Mouse (Mus musculus): ENCODE measurements around the gene Pcgf6.
"Not testable (repeated sequence)": the region's sequence is repeated elsewhere in the genome, so short reads cannot be mapped to it uniquely, and the experiment has no call there.

Pcgf6 gene

DNA sequence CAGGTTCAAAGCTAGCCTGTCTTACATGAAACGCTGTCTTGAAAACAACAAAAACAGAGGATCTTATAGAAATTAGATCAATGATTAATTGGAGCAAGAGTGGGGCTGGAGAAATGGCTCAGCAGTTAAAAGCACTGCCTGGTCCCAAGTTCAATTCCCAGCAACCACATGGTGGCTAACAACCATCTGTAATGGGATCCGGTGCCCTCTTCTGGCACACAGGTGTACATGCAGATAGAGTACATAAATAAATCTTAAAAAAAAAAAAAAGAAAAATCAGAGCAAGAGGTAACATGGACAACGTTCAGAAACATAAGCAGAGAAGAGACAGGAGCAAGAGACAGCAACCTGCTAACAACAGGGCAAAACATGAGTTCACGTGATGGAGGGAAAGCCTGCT is 24.2 kb downstream of the Pcgf6 start:
- no peak for DNase-seq (ENCODE audit: low read depth, low spot score)

DNA sequence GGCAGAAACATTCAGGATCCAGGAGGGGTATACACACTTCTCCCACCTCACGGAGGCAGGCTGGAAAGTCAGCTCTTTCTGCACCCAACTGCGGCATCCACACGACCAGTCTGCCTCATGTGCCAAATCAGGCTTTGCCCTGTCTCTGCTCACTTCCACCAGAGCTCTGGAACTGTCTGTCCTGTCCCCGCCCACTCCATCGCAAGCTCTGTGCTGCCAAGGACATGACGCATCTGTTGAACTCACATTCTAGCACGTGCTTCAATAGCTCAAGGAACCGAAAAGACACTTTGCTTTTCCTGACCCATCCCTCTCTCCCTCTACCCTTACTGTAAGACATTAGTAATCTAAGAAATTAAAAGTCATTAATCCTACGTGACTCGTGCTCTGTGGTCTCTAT is 25.8 kb downstream of the Pcgf6 start:
- DNase-seq (ENCODE audit: low read depth, low spot score) = no peak

DNA sequence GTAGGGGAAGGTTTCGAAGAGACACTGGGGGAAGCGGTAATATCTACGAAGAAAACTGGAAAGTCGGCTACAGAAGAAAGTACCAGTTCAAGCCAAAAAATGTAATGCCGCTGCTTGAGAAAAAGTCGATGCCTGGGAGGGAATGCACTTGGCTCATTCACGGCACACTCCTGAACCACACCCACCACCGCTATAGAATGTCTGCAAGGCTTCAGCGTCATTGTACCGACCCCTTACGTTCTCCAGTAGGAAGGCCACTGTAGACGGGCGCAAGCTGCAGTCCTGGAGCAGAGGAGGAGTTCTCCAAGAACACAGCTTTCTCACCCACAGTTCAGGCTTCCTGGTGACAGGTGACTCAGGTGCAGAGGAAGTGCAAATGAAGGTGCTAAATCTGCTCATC is 27.2 kb downstream of the Pcgf6 start:
- DNase-seq (ENCODE audit: low read depth, low spot score) = no peak

DNA sequence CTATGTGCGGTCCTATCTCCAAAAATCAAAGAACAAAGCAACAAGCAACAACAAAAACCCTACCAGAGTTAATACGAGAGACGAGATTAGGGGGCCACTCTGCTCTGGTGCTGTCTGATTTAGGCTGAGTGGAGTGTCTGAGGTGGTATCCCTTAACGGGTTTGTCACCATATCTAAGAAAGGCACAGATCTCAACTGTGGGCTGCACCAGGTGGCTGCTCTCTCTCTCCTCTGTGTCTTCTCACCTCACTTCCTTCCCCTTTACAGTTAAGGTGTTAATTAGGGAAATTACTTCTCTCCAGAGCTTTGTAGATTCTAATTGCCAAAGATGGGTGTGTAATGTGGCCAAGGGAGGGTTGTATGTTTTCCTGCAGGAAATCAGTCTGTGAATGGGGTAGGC is 28.0 kb downstream of the Pcgf6 start:
- DNase-seq (ENCODE audit: low read depth, low spot score) = no peak

DNA sequence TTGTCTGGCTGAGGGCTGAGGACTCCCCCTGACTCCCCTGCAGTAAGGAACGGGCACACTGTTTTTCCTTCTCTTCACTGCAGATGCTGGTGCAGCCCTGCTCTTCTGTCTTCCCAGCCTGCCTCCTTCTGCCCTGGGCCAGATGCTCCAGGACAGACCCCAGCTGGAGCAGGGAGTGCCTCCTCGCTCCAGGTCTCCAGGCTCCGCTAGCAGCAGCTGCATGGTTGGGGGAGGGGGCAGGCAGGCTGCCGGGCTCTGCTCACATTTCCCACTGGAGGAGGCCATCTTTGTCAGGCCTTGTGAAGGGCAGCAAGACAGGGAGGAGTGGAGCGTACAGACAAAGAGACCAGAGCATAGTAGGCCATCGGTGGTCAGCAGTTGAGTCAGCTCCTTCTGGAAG is 31.4 kb downstream of the Pcgf6 start:
- DNase-seq (ENCODE audit: low read depth, low spot score) = peak; percentile 22

DNA sequence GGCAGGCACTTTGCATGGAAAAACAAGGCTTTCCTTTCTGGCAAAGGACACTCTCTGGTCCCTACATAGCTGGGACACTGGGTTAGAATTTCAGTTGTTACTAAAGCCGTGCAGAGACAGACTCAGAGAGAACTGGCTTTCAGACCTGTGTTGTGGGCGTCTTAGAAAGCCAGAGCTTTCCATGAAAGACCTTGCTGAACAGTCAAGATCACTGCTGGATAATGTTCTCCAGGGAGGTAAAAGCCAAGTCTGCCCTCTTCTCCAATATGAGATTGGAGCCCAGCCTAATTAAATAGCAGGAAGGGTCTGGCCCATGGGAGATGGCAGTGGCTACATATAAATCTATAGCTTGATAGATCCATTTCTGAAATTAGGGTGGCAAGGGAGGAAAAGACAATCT is 32.4 kb downstream of the Pcgf6 start:
- no peak for DNase-seq (ENCODE audit: low read depth, low spot score)

DNA sequence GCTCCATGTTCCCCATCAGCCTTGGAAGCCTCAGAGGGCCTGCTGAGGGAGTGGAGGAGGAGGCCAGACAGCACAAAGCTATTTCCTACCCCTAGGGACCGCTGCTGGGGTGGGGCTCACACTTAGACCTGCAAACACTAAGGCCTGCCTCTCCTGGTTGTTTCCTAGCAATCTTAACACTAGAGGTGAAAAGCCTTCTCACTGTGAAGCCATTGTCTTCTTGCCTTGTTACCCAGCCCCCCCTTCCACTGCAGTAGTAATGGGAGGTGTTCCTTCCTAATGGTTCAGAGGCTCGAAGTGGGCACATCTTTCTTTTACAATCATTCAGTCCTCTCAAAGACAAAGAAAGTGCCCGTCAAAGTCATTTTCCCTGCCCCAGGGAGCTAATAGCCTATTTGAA is 32.9 kb downstream of the Pcgf6 start:
- DNase-seq (ENCODE audit: low read depth, low spot score) = no peak

DNA sequence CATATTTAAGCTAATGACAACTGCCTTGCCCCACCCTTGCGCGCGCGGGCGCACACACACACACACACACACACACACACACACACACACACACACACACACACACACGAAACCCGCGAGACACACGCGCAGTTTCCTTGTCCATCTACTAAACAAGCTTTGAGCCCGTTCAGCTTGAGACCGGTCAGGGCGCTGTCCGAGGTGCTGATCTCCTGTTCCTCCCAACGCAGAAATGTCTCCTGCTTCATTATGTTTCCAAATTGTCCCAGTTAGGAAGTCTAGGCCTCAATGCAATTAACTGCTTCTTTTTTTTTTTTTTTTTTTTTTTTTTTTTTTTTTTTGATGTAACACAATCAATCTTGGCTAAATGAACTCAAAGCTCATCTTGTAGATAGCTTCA is 34.2 kb downstream of the Pcgf6 start:
- peak; percentile 69 for DNase-seq (ENCODE audit: low read depth, low spot score)

DNA sequence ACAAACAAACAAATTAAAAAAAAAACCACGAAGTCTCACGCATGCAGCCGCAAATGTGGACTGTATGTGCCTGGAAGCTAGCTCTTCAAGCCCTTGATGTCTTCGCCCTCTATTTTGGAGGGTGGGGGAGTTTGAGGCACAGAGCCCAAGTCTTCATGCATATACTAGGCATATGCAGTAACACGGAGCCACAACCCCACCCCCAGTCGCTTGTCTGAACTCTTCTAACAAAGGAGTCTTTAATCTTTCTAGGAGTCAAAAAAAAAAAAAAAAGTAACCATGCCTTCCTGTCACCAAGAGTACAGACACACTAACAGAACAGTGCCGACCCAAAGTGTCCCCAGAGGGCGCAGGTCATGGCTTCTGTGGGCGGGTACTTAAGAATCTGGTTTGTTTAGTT is 34.7 kb downstream of the Pcgf6 start:
- no peak for DNase-seq (ENCODE audit: low read depth, low spot score)

DNA sequence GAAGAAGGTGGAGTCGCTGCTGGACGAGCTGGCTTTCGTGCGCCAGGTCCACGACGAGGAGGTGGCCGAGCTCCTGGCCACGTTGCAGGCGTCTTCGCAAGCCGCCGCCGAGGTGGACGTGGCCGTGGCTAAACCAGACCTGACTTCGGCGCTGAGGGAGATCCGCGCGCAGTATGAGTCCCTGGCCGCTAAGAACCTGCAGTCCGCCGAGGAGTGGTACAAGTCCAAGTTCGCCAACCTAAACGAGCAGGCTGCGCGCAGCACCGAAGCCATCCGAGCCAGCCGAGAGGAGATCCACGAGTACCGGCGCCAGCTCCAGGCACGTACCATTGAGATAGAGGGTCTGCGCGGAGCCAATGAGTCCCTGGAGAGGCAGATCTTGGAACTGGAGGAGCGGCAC is 35.3 kb downstream of the Pcgf6 start:
- DNase-seq (ENCODE audit: low read depth, low spot score) = no peak

DNA sequence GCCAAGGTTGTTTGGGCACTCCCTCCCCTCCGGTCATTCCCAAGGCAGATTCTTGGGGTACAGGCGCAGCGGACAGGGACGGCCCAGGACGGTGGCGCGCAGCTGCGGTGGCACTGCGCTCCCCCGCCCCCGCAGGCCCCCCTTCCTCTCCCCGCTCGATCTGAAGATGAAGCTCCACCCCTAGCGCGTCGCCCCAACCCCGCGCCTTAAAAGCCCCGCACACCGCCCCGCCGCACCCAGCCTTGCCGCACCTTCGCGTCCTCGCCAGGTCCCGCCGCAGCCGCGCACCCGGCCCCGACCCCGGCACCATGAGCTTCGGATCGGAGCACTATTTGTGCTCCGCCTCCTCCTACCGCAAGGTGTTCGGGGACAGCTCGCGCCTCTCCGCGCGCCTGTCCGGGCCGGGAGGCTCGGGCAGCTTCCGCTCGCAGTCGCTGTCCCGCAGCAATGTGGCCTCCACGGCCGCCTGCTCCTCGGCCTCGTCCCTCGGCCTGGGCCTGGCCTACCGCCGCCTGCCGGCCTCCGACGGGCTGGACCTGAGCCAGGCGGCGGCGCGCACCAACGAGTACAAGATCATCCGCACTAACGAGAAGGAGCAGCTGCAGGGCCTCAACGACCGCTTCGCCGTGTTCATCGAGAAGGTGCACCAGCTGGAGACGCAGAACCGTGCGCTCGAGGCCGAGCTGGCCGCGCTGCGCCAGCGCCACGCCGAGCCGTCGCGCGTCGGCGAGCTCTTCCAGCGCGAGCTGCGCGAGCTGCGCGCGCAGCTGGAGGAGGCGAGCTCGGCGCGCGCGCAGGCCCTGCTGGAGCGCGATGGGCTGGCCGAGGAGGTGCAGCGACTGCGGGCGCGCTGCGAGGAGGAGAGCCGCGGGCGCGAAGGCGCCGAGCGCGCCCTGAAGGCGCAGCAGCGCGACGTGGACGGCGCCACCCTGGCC is 36.0 kb downstream of the Pcgf6 start, which contains the start of the genes Ina and Nt5c2:
Gene Ina (plus strand): TSS at position 252 of the 935 bp plus-strand sequence.
Gene Nt5c2 (minus strand): TSS at position 707 of the 935 bp plus-strand sequence.
- peak; percentile 65 for DNase-seq (ENCODE audit: low read depth, low spot score)

DNA sequence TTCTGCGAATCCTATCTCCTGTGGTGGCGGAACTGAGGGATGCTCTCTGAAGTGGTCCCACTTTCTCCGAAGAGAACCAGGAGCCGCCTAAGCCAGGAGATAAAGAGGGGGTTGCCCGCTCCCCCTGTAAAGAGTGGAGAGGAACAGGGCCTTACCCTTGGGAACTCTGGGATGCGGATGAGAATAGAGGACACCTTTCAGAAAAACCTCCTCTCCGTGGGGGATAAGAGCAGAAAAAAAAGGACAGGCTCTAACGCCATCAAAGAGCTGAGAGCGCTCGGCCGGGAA is 36.6 kb downstream of the Pcgf6 start:
- DNase-seq (ENCODE audit: low read depth, low spot score) = no peak

DNA sequence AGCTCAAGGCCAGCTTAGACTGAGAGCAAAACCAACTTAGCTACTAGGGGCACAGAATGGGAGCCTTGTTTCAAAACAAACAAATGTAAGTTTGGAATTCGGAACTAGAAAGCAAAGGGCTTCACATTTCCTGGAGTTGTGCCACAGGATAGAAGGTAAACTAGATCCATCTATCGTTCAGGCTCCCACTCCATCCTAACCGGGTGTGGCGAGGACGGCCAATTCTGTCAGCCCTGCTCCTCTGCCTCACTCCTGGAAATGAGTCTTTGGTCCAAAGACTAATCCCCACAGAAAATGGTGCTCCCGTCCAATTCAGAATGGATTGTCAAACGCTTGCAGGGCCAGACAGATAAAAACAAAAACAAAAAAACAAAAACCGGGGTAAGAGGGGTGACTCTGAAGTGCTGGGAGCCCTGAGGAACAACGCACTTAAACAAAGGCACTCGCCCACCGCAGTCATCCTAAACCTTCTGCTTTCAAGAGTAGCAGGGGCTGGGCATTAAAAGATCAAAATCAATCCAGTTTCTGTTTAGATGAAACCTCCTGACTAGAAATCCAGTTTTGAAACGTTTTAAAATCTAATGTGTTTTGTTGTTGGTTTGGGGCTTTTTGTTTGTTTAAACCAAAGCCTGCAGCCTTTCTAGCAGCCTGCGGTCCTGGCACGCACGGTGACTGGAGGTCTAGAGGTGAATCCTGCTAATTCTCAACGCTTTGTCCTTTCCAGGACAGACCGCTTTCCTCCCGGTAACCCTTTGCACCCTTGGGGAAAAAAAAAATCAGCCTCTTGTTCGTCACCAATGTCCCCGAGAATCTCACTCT is 37.2 kb downstream of the Pcgf6 start:
- no peak for DNase-seq (ENCODE audit: low read depth, low spot score)

DNA sequence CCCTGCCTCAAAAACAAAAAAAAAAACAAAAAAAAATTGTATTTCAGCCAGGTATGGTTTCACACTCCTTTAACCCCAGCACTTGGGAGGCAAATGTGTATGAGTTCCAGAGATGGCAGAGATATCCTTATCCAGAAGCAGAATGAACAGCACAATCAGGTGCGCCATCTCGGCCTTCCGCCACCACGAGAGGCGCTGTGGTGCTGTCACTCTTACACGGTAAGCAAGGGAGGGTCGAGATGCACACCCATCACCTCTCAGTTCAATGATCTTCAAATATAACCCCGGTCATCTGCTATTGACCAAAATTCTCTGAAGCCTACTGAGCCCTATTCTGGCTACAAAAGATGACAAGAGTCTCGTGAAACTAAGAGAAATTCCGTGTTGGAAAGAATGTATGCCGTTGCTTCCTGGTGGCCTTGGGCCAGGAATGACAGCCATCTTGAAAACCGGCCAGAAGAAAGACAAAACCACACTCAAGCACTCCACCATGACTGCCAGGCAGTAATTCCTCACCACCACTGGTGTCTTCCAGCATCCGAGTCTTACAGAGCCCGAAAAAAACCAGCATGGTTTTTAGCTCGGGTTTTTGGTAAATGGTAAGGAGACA is 38.1 kb downstream of the Pcgf6 start:
- DNase-seq (ENCODE audit: low read depth, low spot score) = no peak

DNA sequence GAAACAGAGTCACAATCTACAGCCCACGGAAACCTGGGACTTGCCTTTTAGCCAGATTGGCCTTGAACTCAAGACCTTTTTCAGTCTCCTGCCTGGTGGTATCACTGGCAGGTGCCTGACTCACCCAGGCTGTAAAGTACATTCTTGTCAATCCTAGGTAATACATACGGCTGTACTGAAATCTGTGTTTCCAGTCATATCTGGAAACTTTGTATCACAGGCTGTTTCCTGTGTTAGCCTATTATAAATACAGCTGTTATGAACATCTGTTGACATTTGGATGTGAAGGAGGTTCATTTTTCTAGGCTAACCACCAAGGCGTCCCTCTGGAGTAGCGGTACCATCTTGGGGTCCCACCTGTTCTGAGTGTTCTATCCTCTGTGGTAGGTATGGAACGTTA is 40.8 kb downstream of the Pcgf6 start:
- no peak for DNase-seq (ENCODE audit: low read depth, low spot score)

DNA sequence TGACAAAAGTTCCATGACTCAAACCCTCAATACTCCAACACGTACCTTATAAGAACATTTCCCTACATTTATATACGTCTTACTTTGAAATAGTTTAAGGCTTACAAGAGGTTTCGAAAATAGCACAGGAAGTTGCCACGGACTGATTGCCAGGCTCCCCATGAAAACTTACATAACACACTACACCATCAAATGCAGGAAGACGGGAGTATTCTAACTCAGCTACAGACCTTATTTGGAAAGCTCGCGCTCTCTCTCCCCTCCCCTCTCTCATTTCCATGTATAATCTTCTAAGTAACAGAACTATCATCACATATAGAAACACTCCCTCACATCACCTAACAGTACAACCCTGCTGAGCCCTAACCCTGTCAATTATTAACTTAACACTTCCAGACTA is 41.3 kb downstream of the Pcgf6 start:
- no peak for DNase-seq (ENCODE audit: low read depth, low spot score)

DNA sequence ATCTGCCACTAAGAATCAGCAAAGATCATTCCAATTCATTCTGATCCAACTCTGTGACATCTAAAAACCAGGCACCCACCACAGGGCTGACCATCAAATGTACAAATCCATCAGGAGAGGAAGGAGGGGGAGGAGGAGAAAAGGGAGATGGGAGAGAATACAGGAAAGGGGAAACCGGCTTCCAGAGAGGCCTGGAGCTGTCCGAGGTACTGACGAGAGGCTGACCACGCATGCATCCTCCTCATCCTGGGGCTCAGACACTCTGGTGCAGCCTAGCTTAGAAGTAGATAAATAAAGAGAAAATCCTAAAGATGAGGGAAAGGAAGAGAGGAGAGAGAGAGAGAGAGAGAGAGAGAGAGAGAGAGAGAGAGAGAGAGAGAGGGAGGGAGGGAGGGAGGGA is 44.4 kb downstream of the Pcgf6 start:
- DNase-seq (ENCODE audit: low read depth, low spot score) = peak; percentile 53

DNA sequence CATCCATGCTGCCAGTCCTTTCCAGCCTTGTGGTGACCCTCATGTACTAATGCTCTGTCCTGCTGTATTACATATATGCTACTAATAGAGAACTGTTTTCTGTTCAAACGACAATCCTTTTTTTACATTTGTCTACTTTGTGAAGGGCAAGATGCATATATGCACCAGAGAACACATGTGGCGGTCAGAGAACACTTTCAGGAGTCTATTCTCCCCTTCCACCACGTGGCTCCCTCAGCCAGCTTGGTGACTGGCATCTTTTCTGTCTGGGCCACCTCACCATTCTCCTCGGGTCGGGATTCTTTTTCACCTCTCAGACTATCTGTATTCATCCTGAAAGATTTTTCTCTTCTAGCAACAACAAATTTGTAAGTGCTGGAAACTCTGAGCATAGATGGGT is 44.8 kb downstream of the Pcgf6 start:
- DNase-seq (ENCODE audit: low read depth, low spot score) = no peak

DNA sequence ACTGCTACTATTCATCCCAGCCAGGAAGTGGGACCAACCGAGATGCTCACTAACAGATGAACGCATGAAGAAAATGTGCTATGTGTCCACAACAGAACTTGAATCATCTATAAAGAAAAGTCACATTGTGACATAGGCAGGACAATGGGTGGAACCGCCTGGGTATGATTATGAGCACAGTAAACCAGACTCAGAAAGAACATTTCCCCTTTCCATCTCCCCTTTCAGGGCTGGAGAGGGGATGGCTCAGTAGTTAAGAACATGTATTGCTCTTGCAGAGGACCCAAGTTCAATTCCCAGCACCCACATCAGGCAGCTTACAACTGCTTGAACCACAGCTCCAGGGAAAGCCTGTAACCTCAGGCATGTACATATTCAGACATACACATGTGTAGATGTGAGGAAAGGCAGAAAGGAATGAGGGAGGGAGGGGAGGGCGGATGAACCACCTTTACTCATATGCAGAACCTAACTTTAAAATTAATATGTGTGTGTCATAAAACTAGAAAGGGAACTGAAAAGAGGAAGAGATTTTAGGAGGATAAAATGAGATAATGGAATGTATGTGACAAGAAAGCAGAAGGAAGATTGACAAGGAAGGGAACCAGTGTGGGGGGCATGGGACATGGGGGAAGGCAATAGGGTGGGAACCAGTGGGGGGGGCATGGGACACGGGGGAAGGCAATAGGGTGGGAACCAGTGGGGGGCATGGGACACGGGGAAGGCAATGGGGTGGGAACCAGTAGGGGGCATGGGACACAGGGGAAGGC is 46.8 kb downstream of the Pcgf6 start:
- no peak for DNase-seq (ENCODE audit: low read depth, low spot score)

DNA sequence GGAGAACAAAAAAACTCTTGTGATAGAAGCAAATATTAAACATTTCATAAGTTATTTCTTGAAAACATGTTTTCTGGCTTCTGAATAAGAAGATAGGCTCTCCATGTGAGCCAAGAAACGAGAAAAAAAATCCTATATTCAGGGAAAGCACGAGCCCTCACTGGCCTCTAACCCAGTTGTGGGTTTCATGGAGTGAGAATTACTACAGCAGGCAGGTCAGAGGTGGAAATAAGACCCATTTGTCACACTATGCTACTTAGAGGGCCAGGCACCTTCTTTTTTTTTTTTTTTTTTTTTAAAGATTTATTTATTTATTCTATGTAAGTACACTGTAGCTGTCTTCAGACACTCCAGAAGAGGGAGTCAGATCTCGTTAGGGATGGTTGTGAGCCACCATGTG is 50.3 kb downstream of the Pcgf6 start:
- not testable (repeated sequence) for DNase-seq (ENCODE audit: low read depth, low spot score)

DNA sequence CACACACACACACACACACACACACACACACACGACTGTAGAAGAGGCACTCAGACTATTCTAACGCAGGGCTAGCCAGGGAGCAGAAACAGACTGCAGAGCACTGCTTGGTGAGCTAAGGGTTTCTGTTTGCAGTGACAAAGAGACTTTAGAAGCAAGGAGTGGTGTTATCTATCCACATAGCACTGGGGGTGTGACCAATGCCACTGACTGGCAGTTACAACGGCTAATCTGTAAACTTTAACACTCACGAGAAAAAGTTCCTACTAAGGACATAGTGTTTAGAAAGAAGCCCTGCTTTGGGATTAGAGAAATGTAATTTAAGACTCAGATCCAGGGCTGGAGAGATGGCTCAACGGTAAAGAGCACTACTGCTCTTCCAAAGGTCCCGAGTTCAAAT is 51.0 kb downstream of the Pcgf6 start:
- no peak for DNase-seq (ENCODE audit: low read depth, low spot score)

DNA sequence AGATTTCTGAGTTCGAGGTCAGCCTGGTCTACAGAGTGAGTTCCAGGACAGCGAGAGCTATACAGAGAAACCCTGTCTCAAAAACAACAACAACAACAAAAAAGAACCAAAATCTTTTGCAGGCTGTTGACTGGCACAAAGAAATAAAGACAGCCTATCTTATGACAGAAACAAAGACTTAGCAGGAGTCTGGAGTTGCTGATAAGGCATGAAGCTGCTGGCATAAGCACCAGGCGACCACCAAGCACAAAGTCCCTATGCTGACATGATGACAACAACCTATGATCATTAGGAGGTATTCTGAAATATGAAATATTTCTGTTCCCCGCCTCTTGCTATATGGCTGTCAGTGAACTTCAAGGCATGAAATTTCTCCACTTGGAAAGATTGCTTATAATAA is 51.8 kb downstream of the Pcgf6 start:
- DNase-seq (ENCODE audit: low read depth, low spot score) = no peak

Data from embryo, embryonic 11.5 days (tissue).